In the genomic region with DNA sequence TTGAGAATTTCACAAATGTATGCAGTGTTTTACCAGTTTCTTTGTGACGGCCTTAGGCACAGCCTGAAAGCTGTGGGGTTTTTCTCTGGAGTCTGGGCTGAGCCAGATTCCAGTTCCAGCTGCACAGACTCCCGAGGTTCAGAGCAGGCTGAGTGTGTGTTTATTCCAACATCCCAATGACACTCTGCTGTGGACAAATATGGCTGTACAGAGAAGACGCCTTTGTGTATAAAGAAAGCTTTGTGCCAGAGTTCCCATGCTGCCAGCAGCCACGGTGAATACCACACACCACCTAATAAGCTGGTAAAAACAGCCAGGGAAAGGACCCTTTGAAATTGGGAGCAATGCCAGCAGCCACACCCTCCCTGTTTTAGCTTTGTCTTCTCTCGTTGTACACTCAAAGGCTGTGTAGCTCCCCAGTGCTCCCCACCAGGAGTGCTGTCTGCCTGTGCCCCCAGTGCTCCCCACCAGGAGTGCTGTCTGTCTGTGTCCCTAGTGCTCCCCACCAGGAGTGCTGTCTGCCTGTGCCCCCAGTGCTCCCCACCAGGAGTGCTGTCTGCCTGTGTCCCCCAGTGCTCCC, we compare ENCODE assay signal across 13 mouse cellular contexts. TPM values are rescaled to one million over a fixed set of nuclear protein-coding genes. Genes with fewer than 3 reads are reported as not detected.
DNase-seq lines count a peak whose midpoint lies in the region; ATAC-seq and TF ChIP-seq lines count a peak whose summit lies in the region.
"Had no signal": no experiment of that assay in that cellular context is flagged by ENCODE, and none has a peak within 500 bp of the region (broad histone marks: within the 10 kb centered on the region; RNA-seq: fewer than 3 reads in every experiment).

No protein-coding gene starts in this region.

- peak overlapping the region; percentile 7; the same call in 1 of the 2 replicates for H3K27ac ChIP-seq in neural tube, embryonic 13.5 days (replicated peaks)
- H3K27ac ChIP-seq in neural tube, embryonic 15.5 days (replicated peaks): no peak overlapping the region
- peak overlapping the region; percentile 21; the same call in 1 of the 2 replicates for H3K27ac ChIP-seq in intestine, postnatal 0 days (ENCODE audit: low read depth, low read length)
- no peak overlapping the region for H3K27ac ChIP-seq in heart, embryonic 11.5 days (ENCODE audit: low read depth, low read length)
- H3K27ac ChIP-seq: limb, embryonic 12.5 days had no signal

- H3K4me2 ChIP-seq in neural tube, embryonic 13.5 days: no peak overlapping the region
- H3K4me2 ChIP-seq in neural tube, embryonic 15.5 days: no peak overlapping the region
- no peak overlapping the region for H3K4me2 ChIP-seq in intestine, postnatal 0 days (replicated peaks; ENCODE audit: low read depth)
- no peak overlapping the region for H3K4me2 ChIP-seq in heart, embryonic 11.5 days
- H3K4me2 ChIP-seq: limb, embryonic 12.5 days had no signal

- WGBS in neural tube, embryonic 13.5 days: 46% methylated on average over 5 of the region's 5 CpGs
- WGBS in neural tube, embryonic 15.5 days: 39% methylated on average over 5 of the region's 5 CpGs
- 53% methylated on average over 5 of the region's 5 CpGs for WGBS in intestine, postnatal 0 days
- WGBS in heart, embryonic 11.5 days (ENCODE audit: insufficient replicate concordance): 72% methylated on average over 5 of the region's 5 CpGs

- peak; percentile 84 for ATAC-seq in frontal cortex, adult (ENCODE audit: low TSS enrichment)
- ATAC-seq in neural tube, embryonic 13.5 days (ENCODE audit: low read depth): no peak
- ATAC-seq in neural tube, embryonic 15.5 days (ENCODE audit: low FRiP score): no peak
- no peak for ATAC-seq in intestine, postnatal 0 days
- no peak for ATAC-seq in heart, embryonic 11.5 days (replicated peaks; ENCODE audit: insufficient number of reproducible peaks, low FRiP score, low TSS enrichment)

- H3K27me3 ChIP-seq in neural tube, embryonic 13.5 days: no peaks in the 10 kb centered on the region
- no peaks in the 10 kb centered on the region for H3K27me3 ChIP-seq in neural tube, embryonic 15.5 days (replicated peaks)
- H3K27me3 ChIP-seq in intestine, postnatal 0 days (replicated peaks; ENCODE audit: control insufficient read depth, insufficient read depth, low read length): no peaks in the 10 kb centered on the region
- H3K27me3 ChIP-seq in heart, embryonic 11.5 days (ENCODE audit: control insufficient read depth, insufficient read depth, low read length): no peaks in the 10 kb centered on the region
- H3K27me3 ChIP-seq: limb, embryonic 12.5 days had no signal

- no peaks in the 10 kb centered on the region for H3K4me1 ChIP-seq in neural tube, embryonic 13.5 days (replicated peaks)
- H3K4me1 ChIP-seq in neural tube, embryonic 15.5 days: no peaks in the 10 kb centered on the region
- no peaks in the 10 kb centered on the region for H3K4me1 ChIP-seq in intestine, postnatal 0 days (replicated peaks; ENCODE audit: control insufficient read depth, insufficient read depth, low read length)
- no peaks in the 10 kb centered on the region for H3K4me1 ChIP-seq in heart, embryonic 11.5 days (ENCODE audit: control insufficient read depth, insufficient read depth, low read length)
- H3K4me1 ChIP-seq: limb, embryonic 12.5 days had no signal

- no peak for DNase-seq in frontal cortex, postnatal 25 days (ENCODE audit: low spot score in 2 of 2)
- DNase-seq in adrenal gland, postnatal 10 days: no peak
- DNase-seq in right cerebral cortex, postnatal 36 days (ENCODE audit: low spot score in 2 of 2): no peak
- DNase-seq: adrenal gland, adult 2 months; embryo, embryonic 11 days; heart, adult 18-20 months had no signal

- H3K36me3 ChIP-seq in neural tube, embryonic 13.5 days: peaks cover 31% of the 10 kb centered on the region
- H3K36me3 ChIP-seq in neural tube, embryonic 15.5 days: peaks cover 16% of the 10 kb centered on the region
- peaks cover 23% of the 10 kb centered on the region for H3K36me3 ChIP-seq in intestine, postnatal 0 days (ENCODE audit: control insufficient read depth, insufficient read depth)
- peaks cover 8% of the 10 kb centered on the region for H3K36me3 ChIP-seq in heart, embryonic 11.5 days (ENCODE audit: control insufficient read depth, insufficient read depth, low read length)

- no peak overlapping the region for H3K4me3 ChIP-seq in neural tube, embryonic 13.5 days
- H3K4me3 ChIP-seq in neural tube, embryonic 15.5 days (replicated peaks): no peak overlapping the region
- no peak overlapping the region for H3K4me3 ChIP-seq in intestine, postnatal 0 days (ENCODE audit: low read depth, low read length)
- no peak overlapping the region for H3K4me3 ChIP-seq in heart, embryonic 11.5 days (ENCODE audit: low read depth, low read length)
- H3K4me3 ChIP-seq: limb, embryonic 12.5 days had no signal

- no peak overlapping the region for H3K9ac ChIP-seq in neural tube, embryonic 13.5 days
- no peak overlapping the region for H3K9ac ChIP-seq in neural tube, embryonic 15.5 days (replicated peaks)
- H3K9ac ChIP-seq in intestine, postnatal 0 days (ENCODE audit: low read depth, low read length): no peak overlapping the region
- H3K9ac ChIP-seq in heart, embryonic 11.5 days (ENCODE audit: low read depth, low read length): no peak overlapping the region
- H3K9ac ChIP-seq: limb, embryonic 12.5 days had no signal

- no peaks in the 10 kb centered on the region for H3K9me3 ChIP-seq in neural tube, embryonic 13.5 days
- H3K9me3 ChIP-seq in neural tube, embryonic 15.5 days (replicated peaks): no peaks in the 10 kb centered on the region
- no peaks in the 10 kb centered on the region for H3K9me3 ChIP-seq in intestine, postnatal 0 days (ENCODE audit: control insufficient read depth)
- no peaks in the 10 kb centered on the region for H3K9me3 ChIP-seq in heart, embryonic 11.5 days (replicated peaks; ENCODE audit: control insufficient read depth, low read length)
- H3K9me3 ChIP-seq: limb, embryonic 12.5 days had no signal

- TF ChIP-seq CTCF in intestine, postnatal 0 days (IDR thresholded peaks at IDR 0.05; ENCODE audit: low read depth): peak; percentile 22

RNA-seq across cellular contexts. Expression of a gene that starts 10.9 kb away (rescaled TPM):
- polyA plus RNA-seq in neural tube, embryonic 13.5 days (2015; fragmentation: Nextera tagmentation; extraction: Ambion mirVana): 0.26 and 0.40 TPM in 2 replicates
- 1.1 and 1.2 TPM in 2 replicates for polyA plus RNA-seq in neural tube, embryonic 15.5 days (2015; fragmentation: Nextera tagmentation; extraction: Ambion mirVana)
- polyA plus RNA-seq in intestine, postnatal 0 days (2015; fragmentation: Nextera tagmentation; extraction: Ambion mirVana): 1.0 and 1.4 TPM in 2 replicates
- total RNA-seq in adrenal gland, postnatal 10 days (2021): under 1 TPM in 1 of 2 experiments, not detected in 1; 0.51 TPM
- polyA plus RNA-seq in heart, embryonic 11.5 days (2014; fragmentation: Nextera tagmentation; extraction: Ambion mirVana): 0.37 and 0.59 TPM in 2 replicates
- total RNA-seq: adrenal gland, adult 2 months; heart, adult 18-20 months; hematopoietic stem cell, adult 5-6 weeks had no signal

RNA-seq across cellular contexts. Expression of a gene that starts 15.3 kb away (rescaled TPM):
- polyA plus RNA-seq in neural tube, embryonic 13.5 days (2015; fragmentation: Nextera tagmentation; extraction: Ambion mirVana): 5.6 and 7.6 TPM in 2 replicates
- polyA plus RNA-seq in neural tube, embryonic 15.5 days (2015; fragmentation: Nextera tagmentation; extraction: Ambion mirVana): 7.4 and 7.5 TPM in 2 replicates
- 3.2 and 3.6 TPM in 2 replicates for polyA plus RNA-seq in intestine, postnatal 0 days (2015; fragmentation: Nextera tagmentation; extraction: Ambion mirVana)
- total RNA-seq in adrenal gland, postnatal 10 days (2021): 10 to 100 TPM; 21.6 to 22.4 TPM
- polyA plus RNA-seq in heart, embryonic 11.5 days (2014; fragmentation: Nextera tagmentation; extraction: Ambion mirVana): 6.2 and 6.3 TPM in 2 replicates

RNA-seq across cellular contexts. Expression of a gene that starts 33.3 kb away (rescaled TPM):
- 73.2 and 80.5 TPM in 2 replicates for polyA plus RNA-seq in neural tube, embryonic 13.5 days (2015; fragmentation: Nextera tagmentation; extraction: Ambion mirVana)
- 83.9 and 92.8 TPM in 2 replicates for polyA plus RNA-seq in neural tube, embryonic 15.5 days (2015; fragmentation: Nextera tagmentation; extraction: Ambion mirVana)
- 89.1 and 97.3 TPM in 2 replicates for polyA plus RNA-seq in intestine, postnatal 0 days (2015; fragmentation: Nextera tagmentation; extraction: Ambion mirVana)
- 100 to 1,000 TPM; 149 to 161 TPM for total RNA-seq in adrenal gland, postnatal 10 days (2021)
- 128 and 135 TPM in 2 replicates for polyA plus RNA-seq in heart, embryonic 11.5 days (2014; fragmentation: Nextera tagmentation; extraction: Ambion mirVana)

RNA-seq across cellular contexts. Expression of a gene that starts 43.5 kb away (rescaled TPM):
- 0.33 and 0.59 TPM in 2 replicates for polyA plus RNA-seq in neural tube, embryonic 13.5 days (2015; fragmentation: Nextera tagmentation; extraction: Ambion mirVana)
- 0.88 and 0.95 TPM in 2 replicates for polyA plus RNA-seq in neural tube, embryonic 15.5 days (2015; fragmentation: Nextera tagmentation; extraction: Ambion mirVana)
- 10.4 and 11.7 TPM in 2 replicates for polyA plus RNA-seq in intestine, postnatal 0 days (2015; fragmentation: Nextera tagmentation; extraction: Ambion mirVana)
- total RNA-seq in adrenal gland, postnatal 10 days (2021): under 1 TPM; 0.72 to 0.97 TPM
- 1.1 and 1.3 TPM in 2 replicates for polyA plus RNA-seq in heart, embryonic 11.5 days (2014; fragmentation: Nextera tagmentation; extraction: Ambion mirVana)
- total RNA-seq: hematopoietic stem cell, adult 5-6 weeks had no signal

Comparison
In these comparisons a context has a peak if more than half of its experiments do, and no peak if none do; other contexts are left out.
1. H3K27ac ChIP-seq: peak in neural tube, embryonic 13.5 days (single experiment) and intestine, postnatal 0 days (single experiment); none in neural tube, embryonic 15.5 days (single experiment) and heart, embryonic 11.5 days (single experiment).